Mouse (Mus musculus): ENCODE results near the gene Cfap97.
A peak's percentile ranks its signal among the peaks of the same experiment; 100 is the strongest.
"Not testable (repeated sequence)": the region's sequence is repeated elsewhere in the genome, so short reads cannot be mapped to it uniquely, and the experiment has no call there.

Gene Cfap97

GRCm38 (mm10) chr8:46151202-46152062 is at the start of gene Cfap97:
TSS of gene Cfap97 (plus strand) at chr8:46151771.
- peak; percentile 45 to 79 for DNase-seq (ENCODE audit: low spot score in 2 of 2)

- DNase-seq (ENCODE audit: low spot score in 2 of 2): no peak
These were observed 48.1 kb upstream of the Cfap97 start for GRCm38 (mm10) chr8:46103434-46103833.

- no peak for DNase-seq (ENCODE audit: low spot score in 2 of 2)
These were observed 43.9 kb upstream of the Cfap97 start for GRCm38 (mm10) chr8:46107690-46108089.

- DNase-seq (ENCODE audit: low spot score in 2 of 2): not testable (repeated sequence)
These were observed 38.0 kb upstream of the Cfap97 start for GRCm38 (mm10) chr8:46113421-46114170.

- no peak for DNase-seq (ENCODE audit: low spot score in 2 of 2)
These were observed 34.4 kb upstream of the Cfap97 start for GRCm38 (mm10) chr8:46117172-46117571.

- no peak for DNase-seq (ENCODE audit: low spot score in 2 of 2)
These were observed 32.4 kb upstream of the Cfap97 start for GRCm38 (mm10) chr8:46119176-46119575.

GRCm38 (mm10) chr8:46122498-46122897 is 29.1 kb upstream of the Cfap97 start:
- no peak for DNase-seq (ENCODE audit: low spot score in 2 of 2)

GRCm38 (mm10) chr8:46130426-46130825 is 21.1 kb upstream of the Cfap97 start:
- no peak for DNase-seq (ENCODE audit: low spot score in 2 of 2)

- not testable (repeated sequence) for DNase-seq (ENCODE audit: low spot score in 2 of 2)
These were observed 16.0 kb upstream of the Cfap97 start for GRCm38 (mm10) chr8:46135546-46135945.

GRCm38 (mm10) chr8:46137336-46137735 is 14.2 kb upstream of the Cfap97 start:
- no peak for DNase-seq (ENCODE audit: low spot score in 2 of 2)

GRCm38 (mm10) chr8:46137843-46138596 is 13.6 kb upstream of the Cfap97 start:
- no peak for DNase-seq (ENCODE audit: low spot score in 2 of 2)

- DNase-seq (ENCODE audit: low spot score in 2 of 2): no peak
These were observed 11.0 kb upstream of the Cfap97 start for GRCm38 (mm10) chr8:46140376-46141120.

GRCm38 (mm10) chr8:46141688-46142087 is 9.9 kb upstream of the Cfap97 start:
- no peak for DNase-seq (ENCODE audit: low spot score in 2 of 2)

GRCm38 (mm10) chr8:46142498-46143081 is 9.0 kb upstream of the Cfap97 start:
- DNase-seq (ENCODE audit: low spot score in 2 of 2): no peak

GRCm38 (mm10) chr8:46143470-46143869 is 8.1 kb upstream of the Cfap97 start:
- DNase-seq (ENCODE audit: low spot score in 2 of 2): no peak

GRCm38 (mm10) chr8:46143924-46144323 is 7.6 kb upstream of the Cfap97 start:
- DNase-seq (ENCODE audit: low spot score in 2 of 2): no peak

GRCm38 (mm10) chr8:46146173-46146572 is 5.4 kb upstream of the Cfap97 start:
- DNase-seq (ENCODE audit: low spot score in 2 of 2): no peak

GRCm38 (mm10) chr8:46149306-46149705 is 2.3 kb upstream of the Cfap97 start:
- no peak for DNase-seq (ENCODE audit: low spot score in 2 of 2)

GRCm38 (mm10) chr8:46149782-46150181 is 1.8 kb upstream of the Cfap97 start:
- DNase-seq (ENCODE audit: low spot score in 2 of 2): no peak

- DNase-seq (ENCODE audit: low spot score in 2 of 2): peak; percentile 88 to 94
These were observed 777 bp downstream of the Cfap97 start, which contains the start of gene Snx25 for GRCm38 (mm10) chr8:46152064-46153031. TSS of gene Snx25 (minus strand) at chr8:46152159.

Data from spleen, postnatal 4 days (tissue).